Mouse (Mus musculus) T-cell, adult 66 days (primary cell): Measurements from ENCODE around the gene Prkcg. TPM values are rescaled to one million over a fixed set of nuclear protein-coding genes. Genes with fewer than 3 reads are reported as not detected.

Experiments used
- total RNA-seq, 2 experiments: library from RNA; stranded (reverse); gene quantifications; 3 replicates in 1 of 2; 4 replicates in 1 of 2; pipeline ENCODE4 v1.2.4; 2023

Gene Prkcg
- total RNA-seq, result 1 to 10 TPM in 1 of 2 experiments, under 1 TPM in 1; 0.41 to 1.3 TPM

GRCm38 (mm10) chr7:3288976-3289970 is at the start of gene Prkcg, which contains the start of gene Myadm:
TSS of gene Prkcg (plus strand) at chr7:3289179.
TSS of gene Myadm (plus strand) at chr7:3289080.

GRCm38 (mm10) chr7:3332619-3333521 is 43.9 kb downstream of the Prkcg start, which contains the start of gene Cacng7:
TSS of gene Cacng7 (plus strand) at chr7:3332955.

Other genes starting within 250 kb of the Prkcg start
- not detected for gene AU018091, start 120.0 kb upstream of the Prkcg start, total RNA-seq
- not detected for gene Nlrp12, start 39.4 kb upstream of the Prkcg start, total RNA-seq
- gene Myadm, start 99 bp upstream of the Prkcg start, total RNA-seq, result 1 to 10 TPM; 6.0 to 6.3 TPM
- gene Cacng7, start 43.8 kb downstream of the Prkcg start, total RNA-seq, result not detected
- not detected for gene Cacng8, start 101.5 kb downstream of the Prkcg start, total RNA-seq
- gene Cacng6, start 135.0 kb downstream of the Prkcg start, total RNA-seq, result not detected
- gene Tarm1, start 213.4 kb downstream of the Prkcg start, total RNA-seq, result not detected